Mouse (Mus musculus) left cerebral cortex, adult 8-10 months (tissue): Measurements from ENCODE around the gene Anapc15-ps. TPM values are rescaled to one million over a fixed set of nuclear protein-coding genes. Genes with fewer than 3 reads are reported as not detected.

Source experiments
- DNase-seq, 2 experiments: peaks; one replicate each; pipeline ENCODE4 v3.0.0; 2022; ENCODE audit warnings: low spot score in 2 of 2
- total RNA-seq, 4 experiments: library from RNA; stranded (reverse); gene quantifications; 2 replicates each; pipeline ENCODE4 v1.2.4; 2022

Gene Anapc15-ps
- total RNA-seq: not detected

DNA sequence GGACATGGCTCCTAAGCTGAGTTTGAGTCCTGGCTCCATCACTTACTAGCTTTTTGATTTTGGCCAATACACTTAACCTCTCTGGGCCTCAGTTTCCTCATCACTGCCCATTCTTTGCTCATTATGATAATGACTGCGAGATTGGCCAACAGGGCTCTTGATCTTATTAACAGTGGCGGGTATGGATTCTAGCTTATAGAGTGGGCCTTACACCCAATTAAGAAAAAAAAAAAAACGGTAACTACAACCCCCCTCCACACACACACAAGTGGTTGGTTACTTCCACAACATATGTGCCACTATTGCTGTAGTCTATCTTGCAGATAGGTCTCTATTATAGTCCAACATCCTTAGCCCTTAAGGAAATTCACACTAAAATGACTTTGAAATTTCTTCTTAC, at the start of gene Anapc15-ps:
Anapc15-ps (minus strand) TSS at position 101 of the 400 bp plus-strand sequence.
- DNase-seq: no peak

DNA sequence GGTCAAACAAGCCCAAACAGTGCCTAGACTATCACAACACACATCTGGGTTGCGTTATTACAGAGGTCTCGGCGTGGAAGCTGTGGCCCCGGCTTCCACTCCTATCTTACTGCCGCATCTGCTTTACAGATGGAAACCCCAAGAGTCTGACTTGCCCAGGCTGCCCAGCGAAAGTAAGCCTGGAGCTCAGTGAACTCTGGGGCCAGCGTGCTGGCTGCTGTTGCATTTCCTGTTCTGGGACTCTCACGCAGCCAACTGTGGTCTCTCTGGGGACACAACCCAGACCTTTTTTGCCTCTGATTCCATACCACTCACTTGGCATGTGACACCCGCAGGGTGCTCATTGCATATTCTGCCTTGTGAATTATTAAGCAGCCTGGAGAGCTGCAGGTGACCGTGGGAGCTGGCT, 49.0 kb upstream of the Anapc15-ps start:
- no peak for DNase-seq

DNA sequence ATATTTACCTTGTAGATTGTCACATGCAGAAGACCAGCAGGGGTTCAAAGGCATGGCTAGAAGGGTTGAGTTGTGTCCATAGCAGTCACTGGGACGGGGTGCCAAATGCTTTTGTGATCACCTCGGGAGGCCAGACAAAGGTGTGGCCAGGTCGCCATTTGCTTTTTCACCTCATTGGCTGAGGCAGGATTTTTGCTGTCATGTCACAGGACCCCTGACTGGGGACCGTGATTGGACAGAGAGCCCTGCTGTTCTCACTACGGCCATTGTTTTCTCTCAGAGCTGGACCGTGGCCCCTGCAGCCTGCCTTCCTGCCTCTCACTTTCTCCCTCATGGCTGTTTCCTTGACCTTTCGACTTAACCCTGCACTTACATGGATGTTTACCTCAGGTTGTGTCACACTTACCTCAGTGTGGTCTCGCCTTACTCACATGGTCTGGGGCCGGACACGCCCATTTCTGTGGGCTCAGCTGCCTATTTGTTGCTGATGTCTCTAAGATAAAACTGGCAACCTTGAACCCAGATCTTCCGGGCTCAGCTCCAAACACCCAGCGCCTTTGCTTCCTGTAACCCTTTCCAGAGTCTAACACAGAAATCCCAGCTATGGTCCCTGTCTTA, 47.0 kb upstream of the Anapc15-ps start:
- DNase-seq: no peak

DNA sequence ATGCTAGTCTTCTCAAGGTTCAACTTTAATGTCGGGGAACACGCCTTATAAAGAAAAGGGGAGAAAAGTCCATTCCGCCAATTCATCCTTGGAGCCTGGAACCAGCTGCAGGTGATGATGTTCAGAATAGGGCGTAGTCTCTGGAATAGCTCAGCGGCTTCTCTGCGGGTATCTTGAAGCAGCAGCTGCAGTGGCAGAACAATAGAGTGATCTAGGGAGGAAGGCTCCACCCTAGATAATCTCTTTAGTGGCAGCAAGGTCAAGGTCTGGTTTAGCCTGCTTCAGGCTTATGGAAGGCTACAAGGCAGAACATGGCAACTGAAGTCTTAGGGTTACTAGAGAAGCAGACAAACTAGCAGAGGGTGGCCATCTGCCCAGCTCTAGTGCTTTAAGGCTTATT, 46.2 kb upstream of the Anapc15-ps start:
- DNase-seq: no peak

DNA sequence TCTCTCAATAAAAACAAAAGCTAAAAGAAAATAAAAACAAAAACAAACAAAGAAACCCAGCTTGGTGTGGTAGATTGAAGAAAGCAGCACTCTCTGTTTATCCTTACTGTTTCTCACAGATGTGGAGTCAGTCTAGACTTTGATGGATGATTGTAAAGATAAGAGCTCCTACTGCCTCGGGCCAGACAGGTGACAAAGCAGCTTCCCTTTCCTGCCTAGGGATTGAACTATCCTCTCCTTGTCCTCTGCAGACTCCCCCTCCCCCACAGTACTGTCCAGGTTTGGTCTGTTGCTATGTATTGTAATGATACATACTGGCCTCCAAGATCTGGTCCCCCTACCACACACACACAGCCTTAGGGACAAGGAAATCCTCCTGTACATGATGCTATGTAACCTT, 45.5 kb upstream of the Anapc15-ps start:
- no peak for DNase-seq

DNA sequence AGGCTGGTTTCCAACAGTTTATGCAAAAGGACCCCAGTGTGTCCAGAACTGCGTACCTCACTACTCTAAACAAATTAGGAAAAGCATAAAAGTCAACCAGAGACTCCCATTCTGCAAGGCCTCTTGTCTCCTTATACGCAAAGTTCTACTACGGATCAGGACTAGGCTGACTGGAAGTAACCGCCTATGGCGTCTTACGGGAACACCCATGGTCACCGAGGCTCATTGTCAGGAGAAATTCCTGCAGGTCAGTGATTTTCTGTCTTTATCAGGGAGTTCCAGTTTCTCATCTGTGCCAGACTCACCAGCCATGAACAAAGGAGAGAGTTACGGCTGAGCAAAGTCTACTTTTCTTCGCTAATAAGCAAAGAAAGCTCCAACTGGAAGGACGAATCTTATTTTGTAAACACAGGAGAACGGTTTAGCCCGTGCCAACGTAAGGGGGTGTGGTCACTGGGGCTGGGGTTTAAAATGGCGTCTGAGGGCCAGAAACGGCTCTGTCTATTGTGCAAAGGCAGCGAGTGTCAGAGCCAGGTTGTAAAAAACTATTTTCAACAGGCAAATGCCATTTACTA, 43.9 kb upstream of the Anapc15-ps start:
- DNase-seq: no peak

DNA sequence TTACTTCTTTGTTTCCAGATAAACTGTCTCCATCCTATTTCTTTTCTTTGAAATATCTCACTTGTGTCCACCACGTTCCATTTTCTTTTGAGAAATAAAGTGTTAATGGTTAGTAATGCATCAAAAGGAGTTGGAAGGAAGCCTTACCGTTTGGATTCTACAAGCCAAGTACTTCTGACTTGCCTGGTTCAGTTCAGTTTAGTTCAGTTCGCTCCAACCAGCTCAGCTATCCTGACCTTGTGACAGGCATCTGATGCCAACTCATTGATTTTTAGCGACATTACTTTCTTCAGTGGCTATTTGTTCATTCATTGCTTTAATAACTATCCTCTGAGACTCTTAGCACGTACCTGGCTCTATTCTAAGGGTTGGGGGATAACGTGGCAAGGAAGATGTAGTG, 42.4 kb upstream of the Anapc15-ps start:
- DNase-seq: no peak

DNA sequence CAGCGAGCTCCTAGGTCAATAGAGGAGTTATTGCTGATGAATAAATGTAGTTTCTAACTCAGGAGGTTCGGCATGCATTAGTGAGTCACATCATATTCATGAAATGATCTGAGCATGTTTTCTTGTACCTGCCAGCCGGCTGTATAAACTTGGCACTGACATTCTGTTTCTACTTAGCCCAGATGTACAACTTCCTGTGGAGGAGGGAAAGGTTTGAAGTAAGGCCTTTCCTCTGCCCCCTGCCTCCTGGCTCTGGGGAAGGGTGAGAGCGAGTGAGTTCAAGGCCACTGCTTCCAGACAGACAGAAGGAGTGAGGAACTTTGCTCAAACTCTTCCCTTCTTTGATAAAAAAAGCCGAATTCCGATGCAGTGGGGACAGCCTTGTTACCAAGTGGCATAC, 39.0 kb upstream of the Anapc15-ps start:
- no peak for DNase-seq

DNA sequence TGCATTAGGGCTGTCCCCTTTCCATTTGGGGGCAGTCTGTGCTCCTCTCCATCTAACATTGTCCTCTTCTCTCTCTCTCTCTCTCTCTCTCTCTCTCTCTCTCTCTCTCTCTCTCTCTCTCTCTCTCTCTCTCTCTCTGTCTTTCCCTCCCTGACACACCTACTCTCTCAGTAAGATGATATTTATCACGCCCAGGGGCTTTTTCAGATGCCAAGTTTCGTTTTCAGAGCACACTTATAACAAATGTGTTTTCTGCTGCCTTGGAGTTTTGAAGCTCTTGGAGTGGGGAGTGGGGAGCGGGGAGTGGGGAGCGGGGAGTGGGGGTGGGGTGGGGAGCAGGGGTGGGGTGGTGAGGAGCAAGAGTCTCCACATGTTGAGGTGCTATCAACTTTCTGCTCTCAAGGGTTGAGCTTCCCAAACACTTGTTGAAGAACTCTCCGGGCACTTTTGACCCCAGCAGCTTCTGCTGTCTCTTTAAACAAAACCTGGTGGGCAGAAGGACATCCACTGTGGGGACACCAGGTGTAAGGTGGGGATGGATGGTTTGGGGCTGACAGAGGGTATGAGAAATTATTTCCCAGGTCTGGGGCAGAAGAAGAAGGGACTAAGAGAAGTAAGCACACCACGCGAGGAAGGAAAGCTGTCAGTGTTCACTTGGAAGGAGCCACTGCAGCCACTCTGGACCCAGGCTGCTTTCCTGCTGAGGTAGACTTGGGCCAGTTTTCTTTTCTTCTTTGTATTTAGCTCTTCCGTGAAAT, 36.8 kb upstream of the Anapc15-ps start:
- DNase-seq: no peak

DNA sequence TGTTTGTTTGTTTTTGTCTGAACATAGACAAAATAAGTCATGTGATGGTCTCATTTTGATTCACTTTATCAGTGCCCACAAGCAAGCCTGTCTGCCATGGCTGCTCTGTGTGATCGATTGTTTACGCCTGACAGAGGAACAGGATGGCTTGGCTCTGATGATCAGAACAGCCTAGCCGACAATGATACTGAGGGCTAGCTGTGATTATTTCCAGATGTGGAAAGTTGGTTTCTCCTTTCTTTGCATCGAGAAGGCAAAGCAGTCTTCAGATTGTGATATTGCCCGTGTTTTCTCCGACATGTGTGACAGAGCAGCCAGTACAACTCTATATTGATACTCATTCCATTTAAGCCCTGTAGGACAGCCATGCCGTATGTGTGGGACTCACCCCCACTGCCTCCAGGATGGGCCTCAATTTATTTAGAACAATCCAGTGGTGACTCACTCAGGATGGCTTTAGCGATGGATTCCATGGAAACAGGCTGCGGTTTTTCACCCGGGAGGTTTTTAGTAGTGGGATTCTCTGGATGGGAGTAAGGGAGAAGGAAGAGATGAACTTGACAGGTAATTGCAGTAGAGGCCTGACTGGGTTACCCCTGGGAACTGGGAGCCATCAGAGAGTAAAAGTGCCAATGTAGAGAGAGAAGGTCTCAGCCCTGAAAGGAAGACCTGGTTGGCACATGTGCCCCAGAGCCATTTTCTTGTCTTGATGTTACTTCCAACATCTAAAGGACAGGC, 36.1 kb upstream of the Anapc15-ps start:
- DNase-seq: no peak

DNA sequence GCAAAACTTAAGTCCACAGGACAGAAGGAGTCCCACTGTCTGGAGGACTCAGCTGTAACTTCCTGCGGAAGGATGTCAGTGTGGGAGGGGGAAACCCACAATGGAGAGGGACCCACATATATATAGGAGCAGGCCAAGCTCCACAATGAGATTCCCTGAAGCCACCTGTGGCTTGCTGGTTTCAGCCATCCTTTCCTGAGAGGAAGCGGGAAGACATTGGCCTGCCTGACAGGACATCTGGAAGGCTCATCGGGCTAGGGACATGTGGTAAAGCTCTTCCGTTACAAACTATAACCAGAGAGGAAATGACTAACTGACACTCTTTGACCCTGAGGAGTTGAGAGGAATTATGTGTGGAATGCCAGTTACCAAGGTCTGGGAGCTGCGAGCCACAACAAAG, 34.8 kb upstream of the Anapc15-ps start:
- DNase-seq: no peak

DNA sequence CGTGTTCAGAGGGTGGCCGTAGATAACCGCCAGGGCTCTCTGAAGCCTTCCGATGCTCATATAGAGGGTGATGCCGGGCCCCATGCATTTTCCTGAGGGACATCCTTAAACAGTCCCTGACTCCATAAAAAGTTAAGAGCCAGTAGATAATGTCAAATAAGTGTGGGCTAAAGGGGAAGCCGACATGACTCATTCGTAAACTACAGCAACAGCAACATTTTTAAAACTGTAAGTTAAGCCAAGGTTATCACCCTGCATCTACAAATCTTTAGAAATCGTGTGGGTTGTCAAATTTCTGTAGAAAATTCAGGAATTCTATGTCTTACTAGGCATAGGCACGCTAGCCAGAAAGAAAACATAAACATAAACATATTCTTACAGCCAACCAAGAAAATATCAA, 33.6 kb upstream of the Anapc15-ps start:
- no peak for DNase-seq

DNA sequence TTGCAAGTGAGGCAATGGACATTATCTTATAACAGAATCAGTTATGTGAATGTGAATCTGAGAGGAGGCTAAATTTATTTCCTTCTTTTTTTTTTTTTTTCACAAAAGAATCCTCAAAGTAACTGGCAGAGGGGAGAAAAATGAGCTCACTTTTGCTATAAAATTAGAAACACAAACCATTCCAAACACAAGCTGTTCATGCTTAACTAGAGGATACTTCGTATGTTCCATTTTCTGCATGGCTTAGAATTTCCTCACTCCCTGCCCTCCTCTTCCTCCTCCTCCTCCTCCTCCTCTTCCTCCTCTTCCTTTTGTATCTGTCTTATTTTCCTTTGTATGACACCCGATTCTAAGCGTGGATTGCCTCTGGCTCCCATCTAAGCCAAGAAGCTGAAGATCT, 32.5 kb upstream of the Anapc15-ps start:
- no peak for DNase-seq

DNA sequence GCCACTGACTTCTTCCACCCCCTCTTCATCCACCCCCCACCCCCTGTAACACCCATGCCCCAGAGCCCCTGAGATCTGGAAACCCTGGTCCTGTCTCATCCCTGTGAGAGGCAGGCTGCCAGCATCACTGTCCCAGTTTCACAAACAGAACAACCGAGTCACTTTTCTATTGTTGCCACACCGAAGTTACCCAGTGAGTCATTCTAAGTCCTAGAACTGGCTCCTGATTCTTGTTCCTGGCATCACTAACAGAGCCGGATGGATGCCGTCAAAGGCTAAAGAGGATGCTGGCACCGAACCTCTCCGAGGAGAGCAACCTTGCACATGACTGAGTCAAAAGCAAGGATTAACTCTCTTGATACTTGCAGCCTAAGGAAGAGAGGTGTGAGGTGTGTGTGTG, 31.6 kb upstream of the Anapc15-ps start:
- DNase-seq: peak in 1 of 2 experiments; percentile 54

DNA sequence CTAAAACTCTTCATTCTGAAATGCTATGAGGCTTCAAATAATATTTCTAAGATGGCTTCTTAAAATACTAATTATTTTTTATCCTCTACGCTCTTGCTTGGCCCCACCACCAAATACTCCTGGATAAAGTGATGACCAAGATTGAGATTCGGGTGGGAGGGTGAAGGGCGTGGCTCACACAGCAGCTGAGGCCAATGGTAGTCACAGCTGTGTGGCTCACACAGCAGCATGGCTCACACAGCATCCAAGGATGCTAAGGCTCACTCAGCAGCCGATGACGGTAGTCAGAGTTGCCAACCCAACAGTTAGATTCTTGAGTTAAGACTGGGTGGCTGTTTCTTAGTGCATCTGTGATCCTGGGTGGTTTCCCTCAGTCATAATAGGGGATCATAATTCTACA, 30.5 kb upstream of the Anapc15-ps start:
- no peak for DNase-seq

DNA sequence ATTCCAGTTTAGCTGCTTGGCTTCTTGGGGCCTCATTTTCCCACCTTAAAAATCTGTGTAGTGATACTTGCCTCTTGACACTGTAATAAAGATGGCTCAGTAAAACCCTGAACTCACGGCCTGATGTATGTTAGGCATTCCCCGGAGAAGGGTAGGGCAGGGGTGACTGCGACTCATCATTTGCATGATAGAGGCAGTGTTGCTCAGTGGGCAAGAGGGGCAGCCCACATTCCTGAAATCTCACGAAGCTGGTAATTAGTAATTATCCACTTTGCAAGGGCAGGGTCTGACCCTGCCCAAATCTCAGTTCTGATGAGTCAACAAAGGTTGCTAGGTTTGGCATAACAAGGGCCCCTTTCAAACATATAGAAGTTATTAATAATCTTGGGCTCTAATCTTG, 27.2 kb upstream of the Anapc15-ps start:
- DNase-seq: no peak

DNA sequence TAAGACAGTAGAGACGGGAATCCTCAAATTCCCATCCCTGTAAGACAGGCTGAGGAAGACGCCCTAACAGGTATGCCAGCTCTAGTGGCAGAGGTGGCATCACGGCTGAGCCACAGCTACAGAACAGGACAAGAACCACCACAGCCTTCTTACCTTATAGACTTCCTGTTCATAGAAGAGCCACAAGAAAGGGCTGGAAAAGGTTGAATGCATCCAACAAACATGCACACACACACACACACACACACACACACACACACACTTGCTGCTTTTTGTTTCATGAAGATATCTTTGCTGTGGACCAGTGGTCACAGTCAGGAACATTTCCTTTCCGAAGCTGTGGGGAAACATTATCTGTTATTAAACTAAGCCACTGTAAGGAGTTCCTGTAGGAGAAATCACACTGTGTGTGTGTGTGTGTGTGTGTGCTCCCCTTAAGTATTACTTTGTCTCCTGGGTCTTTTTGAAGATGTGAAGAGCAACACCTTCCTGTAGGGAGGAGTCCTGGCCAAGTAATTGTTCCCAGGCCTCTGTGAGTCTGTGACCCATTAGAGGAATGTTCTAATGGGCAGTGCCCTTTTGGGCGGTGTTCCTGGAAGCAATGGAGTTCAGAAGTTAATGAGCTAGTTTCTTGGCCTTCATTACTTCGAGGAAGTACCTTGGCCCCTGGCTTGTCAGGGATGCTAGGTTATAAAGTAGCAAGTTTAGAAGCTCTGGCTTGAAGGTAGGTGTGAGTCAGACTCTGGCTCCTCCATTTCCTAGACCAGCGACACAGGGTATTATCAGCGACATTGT, 25.9 kb upstream of the Anapc15-ps start:
- no peak for DNase-seq

DNA sequence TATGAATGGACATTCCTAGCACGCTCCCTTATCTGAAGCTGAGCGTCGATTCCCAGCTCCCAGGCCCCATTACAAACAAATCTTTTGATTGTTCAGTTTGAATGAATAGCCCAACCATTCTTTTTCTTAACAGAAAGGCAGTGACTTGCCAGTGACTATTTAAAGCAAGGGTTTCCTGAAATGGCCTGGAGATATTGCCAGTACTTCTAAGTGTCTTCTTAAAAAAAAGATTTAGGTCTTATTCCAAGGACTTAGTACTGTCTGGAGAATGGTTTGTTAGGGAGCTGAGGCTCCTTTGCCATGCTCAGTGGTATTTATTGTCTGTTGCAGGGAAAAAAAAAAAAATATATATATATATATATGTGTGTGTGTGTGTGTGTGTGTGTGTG, 23.0 kb upstream of the Anapc15-ps start:
- DNase-seq: no peak

DNA sequence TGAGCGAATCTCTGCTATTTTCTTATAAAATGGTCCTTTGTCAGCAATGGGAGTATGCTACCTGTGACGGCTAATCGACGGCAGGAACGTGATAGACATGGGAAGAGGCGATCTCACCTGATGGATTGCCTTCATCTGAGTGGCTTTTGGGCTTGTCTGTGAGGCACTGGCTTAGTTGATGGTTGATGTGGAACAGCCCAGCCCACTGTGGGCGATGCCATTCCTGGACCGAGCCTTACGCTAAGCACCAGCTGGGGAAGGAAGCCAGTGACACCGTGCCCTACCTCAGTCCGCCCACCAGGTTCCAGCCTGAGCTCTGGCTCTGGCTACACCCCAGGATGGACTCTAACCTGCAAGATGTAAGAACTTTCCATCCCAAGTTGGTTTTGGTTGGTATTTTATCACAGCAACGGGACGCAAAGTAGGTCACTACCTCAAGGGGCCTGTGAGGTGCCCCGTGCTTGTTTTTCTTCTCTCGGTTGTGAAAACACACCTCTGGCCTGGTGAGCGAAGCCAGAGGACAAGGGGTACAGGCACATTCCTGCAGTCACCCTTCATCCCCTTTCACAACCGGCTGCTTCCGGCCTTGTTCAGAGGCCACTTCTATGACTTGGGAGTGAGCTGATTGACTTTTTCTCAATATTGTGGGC, 22.5 kb upstream of the Anapc15-ps start:
- no peak for DNase-seq

DNA sequence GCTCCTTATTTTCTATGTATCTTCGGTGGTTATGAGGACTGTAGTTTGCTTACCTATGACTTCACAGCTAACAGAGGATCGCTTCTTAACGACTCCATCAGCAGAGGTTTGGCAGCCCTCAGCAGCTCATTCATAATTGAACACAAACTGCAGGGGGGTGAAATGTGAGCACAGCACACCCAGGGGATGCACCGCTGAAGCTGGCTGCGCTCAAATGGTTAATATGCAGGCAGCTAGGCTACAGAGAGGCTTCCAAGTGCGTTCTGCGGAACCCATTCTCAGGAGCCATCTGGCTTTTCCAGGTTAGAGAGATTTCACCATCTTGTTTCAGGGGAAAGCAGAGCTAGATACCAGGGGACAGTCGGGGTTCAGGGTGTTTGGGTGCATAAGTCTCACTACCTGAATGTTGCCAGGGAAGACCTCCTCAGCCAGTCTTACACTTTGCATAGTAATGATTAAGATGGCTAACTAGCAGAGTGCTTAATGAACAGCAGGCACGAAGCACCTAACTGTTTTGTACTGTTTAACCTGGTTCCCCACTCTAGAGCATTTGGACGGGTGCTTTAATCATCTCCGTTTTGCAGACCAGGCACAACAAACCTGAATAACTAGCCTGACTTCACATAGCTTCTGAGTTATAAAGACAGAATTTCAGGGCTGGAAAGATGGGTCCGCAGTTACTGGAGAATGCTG, 21.5 kb upstream of the Anapc15-ps start:
- no peak for DNase-seq
